Mouse (Mus musculus): ENCODE measurements around the gene Cdc26. TPM values are rescaled to one million over a fixed set of nuclear protein-coding genes. Genes with fewer than 3 reads are reported as not detected.

Cdc26 gene
- polyA plus RNA-seq (2014; fragmentation: Illumina TruSeq; extraction: RNeasy Lipid Tissue Mini Kit (QIAGEN cat#74804); ENCODE audit: low read depth, low replicate concordance): 61.6 TPM

GRCm38 (mm10) chr4:62408601-62409282 lies at the start of gene Cdc26, which contains the start of gene Prpf4:
Cdc26 (minus strand) TSS chr4:62408642.
Prpf4 (plus strand) TSS chr4:62408797.

DNA sequence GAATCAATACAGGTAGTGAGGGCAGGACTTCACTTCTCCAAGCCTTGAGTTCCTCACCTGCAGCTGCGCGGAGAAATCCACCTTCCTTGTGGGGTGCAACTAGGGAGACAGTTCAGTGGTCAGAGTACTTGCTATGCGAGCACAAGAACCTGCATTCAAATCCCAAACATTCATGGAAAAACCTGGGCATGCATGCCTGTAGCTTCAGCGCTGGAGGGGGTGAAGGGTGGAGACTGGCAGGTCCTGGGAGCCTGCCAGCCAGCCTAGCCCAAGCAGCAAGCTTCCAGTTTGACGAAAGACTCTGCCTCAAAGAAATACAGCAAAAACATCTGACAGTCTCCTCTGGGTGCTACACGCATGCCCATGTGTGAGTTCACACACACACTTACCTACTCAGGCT lies 26.6 kb upstream of the Cdc26 start, which contains the start of gene Rnf183:
TSS of gene Rnf183 (minus strand) at position 172 of the 400 bp plus-strand sequence.

DNA sequence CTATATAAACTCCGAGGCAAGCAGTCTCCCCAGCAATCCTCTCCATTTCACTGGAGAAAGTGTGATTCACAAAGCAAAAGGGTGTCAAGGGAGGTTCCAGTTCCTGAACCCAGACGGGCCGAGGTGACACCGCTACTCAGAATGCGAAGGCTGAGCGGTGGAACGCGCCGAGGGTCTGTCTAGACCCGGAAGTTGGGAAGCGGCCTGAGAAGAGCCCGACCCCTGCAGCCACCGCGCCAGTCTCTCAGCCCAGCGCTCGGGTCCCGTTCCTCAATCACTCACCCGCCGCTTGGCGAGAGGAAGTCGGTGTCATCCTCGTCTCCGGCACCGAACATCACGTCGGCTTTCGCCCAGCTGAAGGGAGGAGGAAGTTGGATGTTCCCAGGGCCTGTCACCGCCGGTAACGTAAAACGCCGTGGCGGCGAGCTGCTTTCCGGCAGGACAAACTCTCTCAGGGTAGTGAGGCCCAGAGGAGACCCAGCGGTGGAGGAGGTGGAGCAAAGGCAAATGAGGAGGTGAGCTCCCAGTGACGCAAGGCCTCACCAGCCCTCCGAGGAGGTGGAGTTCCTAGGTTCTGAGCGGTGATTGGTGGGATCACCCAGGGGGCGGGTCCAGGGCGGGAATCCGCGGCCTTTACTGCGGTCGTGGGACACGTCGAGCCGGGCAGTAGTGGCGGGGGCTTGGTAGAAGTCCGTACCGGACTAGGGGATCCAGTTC lies 48.2 kb downstream of the Cdc26 start, which contains the start of the genes Fkbp15 and Slc31a1:
TSS of gene Fkbp15 (minus strand) at position 461 of the 717 bp plus-strand sequence.
TSS of gene Slc31a1 (plus strand) at position 640 of the 717 bp plus-strand sequence.

Other genes with a start within 250 kb of the Cdc26 start
- 6.1 TPM for gene Zfp37, start 177.6 kb downstream of the Cdc26 start, polyA plus RNA-seq (2014; fragmentation: Illumina TruSeq; extraction: RNeasy Lipid Tissue Mini Kit (QIAGEN cat#74804); ENCODE audit: low read depth, low replicate concordance)
- 66.4 TPM for gene Slc31a2, start 146.1 kb downstream of the Cdc26 start, polyA plus RNA-seq (2014; fragmentation: Illumina TruSeq; extraction: RNeasy Lipid Tissue Mini Kit (QIAGEN cat#74804); ENCODE audit: low read depth, low replicate concordance)
- gene Fkbp15, start 48.1 kb downstream of the Cdc26 start, polyA plus RNA-seq (2014; fragmentation: Illumina TruSeq; extraction: RNeasy Lipid Tissue Mini Kit (QIAGEN cat#74804); ENCODE audit: low read depth, low replicate concordance): 27.7 TPM
- 78.7 TPM for gene Slc31a1, start 47.9 kb downstream of the Cdc26 start, polyA plus RNA-seq (2014; fragmentation: Illumina TruSeq; extraction: RNeasy Lipid Tissue Mini Kit (QIAGEN cat#74804); ENCODE audit: low read depth, low replicate concordance)
- 12.0 TPM for gene Prpf4, start 155 bp upstream of the Cdc26 start, polyA plus RNA-seq (2014; fragmentation: Illumina TruSeq; extraction: RNeasy Lipid Tissue Mini Kit (QIAGEN cat#74804); ENCODE audit: low read depth, low replicate concordance)
- gene Rnf183, start 26.6 kb upstream of the Cdc26 start, polyA plus RNA-seq (2014; fragmentation: Illumina TruSeq; extraction: RNeasy Lipid Tissue Mini Kit (QIAGEN cat#74804); ENCODE audit: low read depth, low replicate concordance): 1.4 TPM
- gene Wdr31, start 62.3 kb upstream of the Cdc26 start, polyA plus RNA-seq (2014; fragmentation: Illumina TruSeq; extraction: RNeasy Lipid Tissue Mini Kit (QIAGEN cat#74804); ENCODE audit: low read depth, low replicate concordance): 6.5 TPM
- 64.5 TPM for gene Bspry, start 71.4 kb upstream of the Cdc26 start, polyA plus RNA-seq (2014; fragmentation: Illumina TruSeq; extraction: RNeasy Lipid Tissue Mini Kit (QIAGEN cat#74804); ENCODE audit: low read depth, low replicate concordance)
- gene Hdhd3, start 94.8 kb upstream of the Cdc26 start, polyA plus RNA-seq (2014; fragmentation: Illumina TruSeq; extraction: RNeasy Lipid Tissue Mini Kit (QIAGEN cat#74804); ENCODE audit: low read depth, low replicate concordance): 11.0 TPM
- gene Alad, start 111.3 kb upstream of the Cdc26 start, polyA plus RNA-seq (2014; fragmentation: Illumina TruSeq; extraction: RNeasy Lipid Tissue Mini Kit (QIAGEN cat#74804); ENCODE audit: low read depth, low replicate concordance): 185 TPM
- gene Pole3, start 116.4 kb upstream of the Cdc26 start, polyA plus RNA-seq (2014; fragmentation: Illumina TruSeq; extraction: RNeasy Lipid Tissue Mini Kit (QIAGEN cat#74804); ENCODE audit: low read depth, low replicate concordance): 51.0 TPM
- gene 4933430I17Rik, start 116.7 kb upstream of the Cdc26 start, polyA plus RNA-seq (2014; fragmentation: Illumina TruSeq; extraction: RNeasy Lipid Tissue Mini Kit (QIAGEN cat#74804); ENCODE audit: low read depth, low replicate concordance): 1.3 TPM
- gene Rgs3, start 151.2 kb upstream of the Cdc26 start, polyA plus RNA-seq (2014; fragmentation: Illumina TruSeq; extraction: RNeasy Lipid Tissue Mini Kit (QIAGEN cat#74804); ENCODE audit: low read depth, low replicate concordance): 116 TPM